Mouse (Mus musculus) intestine, postnatal 0 days (tissue): ENCODE results near the gene 9130023H24Rik. TPM values are rescaled to one million over a fixed set of nuclear protein-coding genes. Genes with fewer than 3 reads are reported as not detected.

Experiments
- ATAC-seq: fragments of 200-750 bp; cut with Nextera tagmentation; 2 replicates; pipeline ENCODE4 v1.8.0; 2017; ENCODE audit warnings: mild to moderate bottlenecking, moderate TSS enrichment, moderate library complexity
- H3K27ac ChIP-seq: fragments of 300-500 bp; sonication (generic); 2 replicates; pipeline ENCODE4 v1.5.1; 2014; ENCODE audit warnings: mild to moderate bottlenecking, low read depth, low read length, moderate library complexity
- H3K27me3 ChIP-seq: fragments of 300-500 bp; sonication (generic); replicated peaks from 2 replicates; pipeline ENCODE4 v1.6.1; 2014; ENCODE audit warnings: low read length, mixed read lengths; ENCODE audit not compliant: control insufficient read depth, insufficient read depth
- H3K36me3 ChIP-seq: fragments of 300-500 bp; sonication (generic); 2 replicates; pipeline ENCODE4 v1.6.1; 2014; ENCODE audit warnings: mild to moderate bottlenecking, moderate library complexity; ENCODE audit not compliant: control insufficient read depth, insufficient read depth
- H3K4me1 ChIP-seq: fragments of 300-500 bp; sonication (generic); replicated peaks from 2 replicates; pipeline ENCODE4 v1.6.1; 2014; ENCODE audit warnings: antibody characterized with exemption, low read length, mixed read lengths; ENCODE audit not compliant: control insufficient read depth, insufficient read depth
- H3K4me2 ChIP-seq: fragments of 300-500 bp; sonication (generic); replicated peaks from 2 replicates; pipeline ENCODE4 v1.6.1; 2014; ENCODE audit warnings: low read depth, mild to moderate bottlenecking, moderate library complexity
- H3K4me3 ChIP-seq: fragments of 300-500 bp; sonication (generic); 2 replicates; pipeline ENCODE4 v1.5.1; 2014; ENCODE audit warnings: low read depth, low read length
- H3K9ac ChIP-seq: fragments of 300-500 bp; sonication (generic); 2 replicates; pipeline ENCODE4 v1.6.1; 2014; ENCODE audit warnings: mild to moderate bottlenecking, low read depth, low read length
- H3K9me3 ChIP-seq: fragments of 300-500 bp; sonication (generic); 2 replicates; pipeline ENCODE4 v1.6.1; 2016; ENCODE audit warnings: mixed run types; ENCODE audit not compliant: control insufficient read depth
- CTCF ChIP-seq: sonication (generic); IDR thresholded peaks from 2 replicates; pipeline ENCODE4 v1.5.1; 2016; ENCODE audit warnings: low read depth, mild to moderate bottlenecking, control low read depth, antibody characterized with exemption, moderate library complexity
- WGBS: fragments of 180-500 bp; shearing (Covaris S2); extraction: QIAGEN DNeasy Blood & Tissue Kit; methylation state at CpG from one replicate; pipeline ENCODE4 v1.1.7; 2014; 5-methylcytosine and 5-hydroxymethylcytosine counted together
- polyA plus RNA-seq: library from polyadenylated mRNA; unstranded; fragments of >200 nt; fragmentation: Nextera tagmentation; extraction: Ambion mirVana; gene quantifications from 2 replicates; pipeline ENCODE4 v1.2.1, GENCODE M21; 2015

Gene 9130023H24Rik
- 3.6 and 4.2 TPM in 2 replicates for polyA plus RNA-seq

DNA sequence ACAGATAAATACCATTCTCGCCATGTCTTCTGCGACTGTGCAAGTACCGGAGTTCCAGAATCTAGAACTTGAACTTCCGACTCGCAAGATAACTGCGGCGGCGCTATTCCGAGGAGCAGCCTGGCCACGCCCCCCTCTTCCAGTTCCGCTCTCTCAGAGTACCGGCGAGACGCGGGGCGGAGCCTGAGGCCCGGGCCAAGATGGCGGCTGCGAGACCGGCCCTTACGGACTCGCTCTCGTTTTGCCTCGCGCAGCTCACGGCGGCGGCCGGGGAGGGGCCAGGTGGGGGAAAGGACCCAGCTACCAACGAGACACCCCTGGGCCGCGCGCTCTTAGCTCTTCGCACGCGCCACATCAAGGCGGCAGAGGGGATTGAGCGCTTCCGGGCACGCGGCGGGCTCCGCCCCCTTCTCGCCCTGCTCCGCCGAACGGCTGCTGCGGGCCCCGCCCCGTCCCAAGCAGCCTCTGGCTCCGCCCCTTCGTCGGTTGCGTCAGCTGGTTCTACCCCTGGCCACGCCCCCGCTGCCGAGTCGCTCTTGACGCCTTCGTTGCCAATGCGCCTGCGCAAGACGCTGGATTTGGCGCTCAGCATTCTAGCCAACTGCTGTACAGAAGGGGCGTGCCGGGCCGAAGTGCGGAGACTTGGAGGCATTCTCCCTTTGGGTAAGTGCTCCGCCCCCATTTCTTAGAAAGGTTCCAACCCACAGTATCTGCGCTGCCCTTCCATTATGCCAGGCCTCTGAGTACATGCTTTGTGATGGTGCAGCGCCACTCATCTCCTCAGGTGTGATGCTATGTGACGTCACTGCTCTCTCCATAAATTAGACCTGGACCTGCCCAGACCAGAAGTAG is at the start of gene 9130023H24Rik:
9130023H24Rik (minus strand) TSS at position 105 of the 852 bp plus-strand sequence.
- H3K4me2 ChIP-seq = peak within 1 kb of the TSS; percentile 81
- H3K4me3 ChIP-seq = peak within 1 kb of the TSS; percentile 76
- H3K4me1 ChIP-seq = no peaks in the 10 kb centered on the region
- peak within 1 kb of the TSS; percentile 85 for H3K9ac ChIP-seq
- H3K27me3 ChIP-seq = no peaks in the 10 kb centered on the region
- peak; percentile 90 for ATAC-seq
- peaks cover 34% of the 10 kb centered on the region for H3K36me3 ChIP-seq
- H3K27ac ChIP-seq = peak within 1 kb of the TSS; percentile 99
- WGBS = under 1% methylated on average over 70 of the region's 72 CpGs
- TF ChIP-seq CTCF = peak; percentile 60
- H3K9me3 ChIP-seq = no peaks in the 10 kb centered on the region

DNA sequence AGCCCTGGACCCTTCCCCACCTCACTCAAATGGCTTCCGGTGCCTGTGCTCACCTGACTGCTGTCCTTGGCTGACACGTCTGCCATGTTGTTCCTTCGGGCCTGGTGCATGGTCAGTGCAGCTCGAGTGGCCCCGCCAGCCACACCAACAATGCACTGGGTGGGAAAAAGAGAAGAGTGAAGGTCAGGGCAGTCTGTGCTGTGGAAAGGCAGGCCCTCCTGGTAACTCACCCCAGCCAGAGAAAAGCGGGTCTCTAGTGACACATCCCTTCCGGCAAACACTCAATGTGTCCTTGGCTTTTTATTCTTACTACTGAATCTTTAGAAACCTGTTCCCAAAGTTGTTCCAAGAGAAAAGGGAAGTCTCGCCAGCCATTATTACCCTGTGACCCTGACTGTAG is 47.2 kb upstream of the 9130023H24Rik start:
- no peak overlapping the region for H3K4me2 ChIP-seq
- H3K4me3 ChIP-seq = no peak overlapping the region
- no peak for TF ChIP-seq CTCF
- no peak overlapping the region for H3K9ac ChIP-seq
- H3K9me3 ChIP-seq = no peaks in the 10 kb centered on the region
- peaks cover 46% of the 10 kb centered on the region for H3K36me3 ChIP-seq
- H3K27ac ChIP-seq = no peak overlapping the region
- WGBS = 86% methylated on average over 8 of the region's 8 CpGs
- no peak for ATAC-seq
- H3K4me1 ChIP-seq = 0 out of 2 replicates have a peak, but pooled peaks cover 6% of the 10 kb centered on the region
- no peaks in the 10 kb centered on the region for H3K27me3 ChIP-seq

DNA sequence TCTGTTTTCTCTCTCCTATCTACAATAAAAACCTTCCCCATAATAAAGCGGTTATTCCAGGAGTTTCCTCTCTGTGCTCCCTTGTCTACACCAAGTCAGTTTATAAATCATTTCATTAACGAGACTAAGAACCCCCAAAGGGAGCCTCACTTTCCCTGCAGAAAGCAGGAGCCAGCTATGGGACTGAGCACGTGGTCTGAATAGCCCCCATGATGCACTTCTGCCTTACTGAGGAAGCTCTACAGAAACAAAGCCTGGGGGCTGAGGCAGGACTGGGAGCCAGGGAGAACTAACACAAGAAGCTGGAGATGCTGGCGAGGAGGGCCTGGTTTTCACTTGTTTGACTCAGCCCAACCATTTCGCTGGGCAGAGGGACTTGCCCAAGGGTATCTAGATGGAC is 46.2 kb upstream of the 9130023H24Rik start:
- no peak overlapping the region for H3K4me2 ChIP-seq
- no peak overlapping the region for H3K27ac ChIP-seq
- no peak for TF ChIP-seq CTCF
- H3K36me3 ChIP-seq = peaks cover 52% of the 10 kb centered on the region
- H3K9ac ChIP-seq = no peak overlapping the region
- no peaks in the 10 kb centered on the region for H3K9me3 ChIP-seq
- no peak for ATAC-seq
- 0 out of 2 replicates have a peak, but pooled peaks cover 6% of the 10 kb centered on the region for H3K4me1 ChIP-seq
- H3K27me3 ChIP-seq = no peaks in the 10 kb centered on the region
- WGBS = 43% methylated on average over 5 of the region's 5 CpGs
- H3K4me3 ChIP-seq = no peak overlapping the region

DNA sequence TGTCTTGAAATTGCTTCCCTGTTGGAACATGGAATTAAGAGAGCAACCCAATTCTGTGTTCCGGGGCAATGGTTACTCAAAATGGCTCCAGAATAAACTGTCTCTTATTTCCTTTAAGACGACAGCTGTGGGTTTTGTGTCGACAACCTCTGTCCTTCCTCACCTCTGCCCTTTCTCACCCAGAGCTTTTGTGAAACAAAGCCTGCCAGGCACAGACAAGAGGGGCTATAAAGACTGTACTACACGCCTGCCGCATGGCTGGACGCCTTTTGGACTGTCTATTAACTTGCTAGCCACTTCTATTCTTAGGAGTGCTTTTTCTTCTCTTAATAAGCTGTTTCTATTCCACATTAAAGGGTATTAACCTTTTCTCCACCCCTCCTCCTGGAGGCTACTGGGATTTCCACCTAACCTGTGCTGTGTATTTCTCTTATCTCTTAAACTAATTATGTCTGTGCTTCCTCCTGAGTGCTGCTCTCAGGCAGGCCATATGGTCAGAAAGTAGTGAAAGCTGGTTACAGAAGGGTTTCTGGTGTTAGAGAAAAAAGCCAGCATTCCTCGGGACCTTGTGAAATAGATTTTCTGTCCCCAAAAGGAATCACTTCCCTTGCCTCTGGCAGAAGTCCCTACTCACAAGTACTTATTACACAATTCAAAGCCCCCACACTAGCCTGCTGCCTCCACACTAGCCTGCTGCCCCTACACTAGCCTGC is 44.9 kb upstream of the 9130023H24Rik start:
- peak; percentile 75 for ATAC-seq
- H3K4me2 ChIP-seq = no peak overlapping the region
- no peaks in the 10 kb centered on the region for H3K27me3 ChIP-seq
- no peak overlapping the region for H3K9ac ChIP-seq
- H3K27ac ChIP-seq = peak overlapping the region; percentile 66
- 23% methylated on average over 7 of the region's 7 CpGs for WGBS
- TF ChIP-seq CTCF = no peak
- no peaks in the 10 kb centered on the region for H3K4me1 ChIP-seq
- H3K4me3 ChIP-seq = no peak overlapping the region
- peaks cover 55% of the 10 kb centered on the region for H3K36me3 ChIP-seq
- no peaks in the 10 kb centered on the region for H3K9me3 ChIP-seq

DNA sequence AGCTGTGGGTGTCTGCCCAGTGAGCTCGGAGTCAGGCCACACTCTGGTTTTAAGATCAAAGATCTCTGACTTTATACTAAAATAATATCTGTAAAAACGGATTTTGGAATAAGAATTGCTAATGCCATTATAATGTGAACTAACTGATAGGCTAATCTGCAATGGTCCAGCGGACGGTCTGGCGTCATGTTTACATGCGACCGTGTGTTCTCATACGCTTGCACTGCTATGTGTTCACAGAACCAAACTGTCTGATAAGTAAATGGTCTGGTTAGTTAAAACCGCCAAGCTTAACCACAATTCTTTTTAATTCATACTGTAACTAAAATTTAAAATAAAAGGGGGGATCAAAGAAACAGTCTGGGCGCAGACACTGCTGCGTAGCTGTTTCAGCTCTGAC is 43.9 kb upstream of the 9130023H24Rik start:
- H3K9me3 ChIP-seq = no peaks in the 10 kb centered on the region
- H3K4me1 ChIP-seq = no peaks in the 10 kb centered on the region
- no peak overlapping the region for H3K27ac ChIP-seq
- WGBS = 91% methylated on average over 11 of the region's 11 CpGs
- no peaks in the 10 kb centered on the region for H3K27me3 ChIP-seq
- no peak for ATAC-seq
- no peak overlapping the region for H3K4me2 ChIP-seq
- peaks cover 54% of the 10 kb centered on the region for H3K36me3 ChIP-seq
- H3K4me3 ChIP-seq = no peak overlapping the region
- no peak overlapping the region for H3K9ac ChIP-seq
- no peak for TF ChIP-seq CTCF

DNA sequence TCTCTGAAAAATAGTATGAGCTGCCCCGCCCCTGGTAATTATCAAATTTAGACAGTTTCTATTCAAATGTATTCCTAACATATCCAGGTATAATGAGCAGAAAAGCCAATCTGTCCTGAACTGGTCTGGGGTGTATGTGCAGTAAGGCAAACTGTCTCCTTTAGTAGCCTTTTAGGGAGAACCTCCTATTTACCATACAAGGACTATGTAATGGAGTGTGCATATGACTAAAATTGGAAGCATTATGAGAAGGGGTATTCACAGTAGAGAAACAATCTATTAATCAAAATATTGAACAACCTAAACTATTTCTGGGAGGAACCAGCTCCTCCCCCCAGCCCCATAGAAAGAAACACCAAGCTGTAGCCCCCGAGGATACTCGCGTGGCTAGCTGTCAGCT is 41.9 kb upstream of the 9130023H24Rik start:
- Histone ChIP-seq H3K4me2 (no peak overlapping the region), H3K4me1 (no peaks in the 10 kb centered on the region), H3K27ac (no peak overlapping the region), H3K9me3 (no peaks in the 10 kb centered on the region), H3K36me3 (peaks cover 55% of the 10 kb centered on the region), H3K4me3 (no peak overlapping the region), H3K9ac (no peak overlapping the region), H3K27me3 (no peaks in the 10 kb centered on the region)
- 94% methylated on average over 4 of the region's 4 CpGs for WGBS
- ATAC-seq = no peak
- no peak for TF ChIP-seq CTCF
